Mouse (Mus musculus) mature B cell (primary cell): Measurements from ENCODE around the gene Zfp536.
"Not testable (repeated sequence)": the region's sequence is repeated elsewhere in the genome, so short reads cannot be mapped to it uniquely, and the experiment has no call there.

Source experiments
- in situ Hi-C: fragments of 300-500 bp; cut with MboI; formaldehyde crosslinking; loops from 2 replicates; pipeline ENCODE4 v1.14.3; 2019

Zfp536 gene

DNA sequence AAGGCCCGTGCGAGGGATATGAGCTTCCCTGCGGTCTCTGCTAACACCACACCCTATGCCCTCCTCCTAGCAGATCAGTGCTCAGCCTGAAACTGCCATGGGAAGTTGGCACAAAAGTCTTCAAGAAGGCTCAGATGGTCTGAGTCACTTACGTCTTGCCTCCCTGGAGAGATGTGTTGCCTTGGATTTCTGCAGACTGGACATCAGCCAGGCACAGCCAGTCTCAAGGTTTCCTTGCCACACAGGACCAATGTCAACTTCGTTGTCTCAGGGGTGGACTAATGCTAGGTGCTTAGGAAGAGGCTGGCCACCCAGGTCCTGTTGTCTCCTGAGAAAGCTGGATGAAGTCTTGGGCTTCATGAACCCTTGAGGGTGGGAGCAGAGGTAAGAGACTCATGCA, 14.6 kb downstream of the Zfp536 start:
- in situ Hi-C loops = no loop called here

DNA sequence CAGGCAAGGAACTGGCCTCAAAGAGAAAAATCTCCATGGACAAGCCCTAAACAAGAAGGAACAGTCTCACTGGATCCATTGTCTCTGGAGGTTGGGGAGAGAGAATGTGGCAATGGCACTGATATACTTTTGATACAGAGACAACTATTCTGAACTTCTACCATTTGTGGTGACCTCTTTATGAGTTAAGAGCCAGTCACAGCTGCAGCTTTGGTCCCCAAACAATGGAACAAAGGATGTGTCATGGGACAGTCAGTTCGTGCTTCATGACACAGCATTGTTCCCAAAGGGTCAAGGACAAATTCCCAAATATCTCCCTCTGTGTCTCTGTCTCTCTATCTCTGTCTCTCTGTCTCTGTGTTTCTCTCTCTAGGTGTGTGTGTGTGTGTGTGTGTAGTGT, 20.4 kb downstream of the Zfp536 start:
- in situ Hi-C loops = no loop called here

DNA sequence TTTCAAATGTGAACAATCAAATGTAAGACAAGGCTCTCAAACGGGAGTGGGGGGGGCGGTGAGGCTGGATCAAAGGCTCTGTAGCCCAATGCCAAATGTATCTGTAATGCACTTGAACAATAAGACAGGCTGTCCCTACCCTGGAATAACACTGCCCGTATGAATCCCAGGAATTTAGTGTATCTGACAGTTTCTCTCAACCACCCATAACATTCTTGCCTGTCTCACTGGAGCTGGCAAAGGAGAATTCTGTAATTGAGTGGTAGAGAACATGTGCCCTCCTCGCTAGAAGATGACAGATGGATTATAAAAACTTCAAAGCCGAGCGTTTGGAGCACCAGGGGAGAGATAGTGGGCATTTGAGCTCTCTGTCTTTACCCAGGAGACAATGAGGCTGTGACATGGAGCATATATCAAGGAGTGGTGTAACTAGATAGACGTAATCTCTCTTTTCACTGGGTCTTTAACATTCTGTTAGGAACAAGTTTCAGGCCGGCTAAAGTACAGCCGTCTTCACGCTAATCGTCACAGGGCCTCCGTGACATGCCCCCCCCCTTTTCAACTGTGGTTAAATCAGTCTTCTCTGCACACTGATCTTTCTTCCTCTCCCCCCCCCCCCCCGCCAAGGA, 27.2 kb downstream of the Zfp536 start:
- in situ Hi-C loops = no loop called here

DNA sequence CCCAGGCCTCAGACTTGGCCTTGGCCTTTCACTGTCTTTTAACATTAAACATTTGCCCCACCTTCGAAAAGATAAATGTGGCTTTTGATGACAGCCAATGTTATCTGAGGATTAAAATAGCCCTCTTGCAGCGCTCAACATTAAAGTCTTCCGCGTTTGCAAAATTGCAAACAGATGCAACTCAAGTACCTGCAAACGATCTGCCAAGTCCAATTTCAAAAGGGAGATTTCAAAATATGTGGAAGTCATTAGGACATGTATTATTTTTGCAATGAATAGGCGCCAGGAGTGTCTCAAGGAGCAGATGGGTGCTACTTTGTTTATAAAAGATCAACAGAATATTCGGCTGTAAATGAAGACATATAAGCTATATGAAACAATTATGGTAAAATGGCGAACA, 30.1 kb downstream of the Zfp536 start:
- in situ Hi-C loops = no loop called here

DNA sequence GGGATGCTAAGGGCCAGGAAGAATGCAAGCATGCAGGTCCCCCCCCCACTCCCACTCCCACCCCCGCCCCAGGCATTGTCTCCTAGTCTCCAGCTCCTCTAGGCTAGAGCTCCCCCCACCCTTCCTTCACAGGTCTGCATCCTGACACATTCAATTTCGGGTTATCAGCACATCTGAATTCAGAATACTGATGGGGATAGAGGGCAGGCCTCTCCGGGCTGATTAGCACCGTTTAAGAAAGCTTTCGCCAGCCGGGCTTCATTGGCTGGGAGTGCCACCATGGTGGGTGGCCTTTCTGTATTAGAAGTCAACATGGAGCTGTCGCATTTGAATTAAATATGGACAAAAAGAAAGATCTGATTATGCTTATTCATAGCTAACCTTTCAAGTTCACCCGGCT, 36.2 kb downstream of the Zfp536 start:
- in situ Hi-C loops = no loop called here

DNA sequence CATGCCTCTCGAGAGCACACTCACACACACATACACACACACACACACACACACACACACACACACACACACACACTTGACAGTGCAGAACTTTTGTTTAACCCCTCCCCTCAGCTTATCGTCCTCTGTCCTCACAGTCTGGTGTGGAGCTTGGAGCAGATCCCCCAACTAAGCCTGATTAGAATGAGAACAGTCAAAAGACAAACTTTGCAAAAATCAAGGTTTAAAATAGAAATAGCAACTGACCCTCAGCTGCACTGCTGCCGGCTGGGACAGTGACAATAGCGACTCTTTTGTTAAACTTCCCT, 37.1 kb downstream of the Zfp536 start:
- in situ Hi-C loops = no loop called here

DNA sequence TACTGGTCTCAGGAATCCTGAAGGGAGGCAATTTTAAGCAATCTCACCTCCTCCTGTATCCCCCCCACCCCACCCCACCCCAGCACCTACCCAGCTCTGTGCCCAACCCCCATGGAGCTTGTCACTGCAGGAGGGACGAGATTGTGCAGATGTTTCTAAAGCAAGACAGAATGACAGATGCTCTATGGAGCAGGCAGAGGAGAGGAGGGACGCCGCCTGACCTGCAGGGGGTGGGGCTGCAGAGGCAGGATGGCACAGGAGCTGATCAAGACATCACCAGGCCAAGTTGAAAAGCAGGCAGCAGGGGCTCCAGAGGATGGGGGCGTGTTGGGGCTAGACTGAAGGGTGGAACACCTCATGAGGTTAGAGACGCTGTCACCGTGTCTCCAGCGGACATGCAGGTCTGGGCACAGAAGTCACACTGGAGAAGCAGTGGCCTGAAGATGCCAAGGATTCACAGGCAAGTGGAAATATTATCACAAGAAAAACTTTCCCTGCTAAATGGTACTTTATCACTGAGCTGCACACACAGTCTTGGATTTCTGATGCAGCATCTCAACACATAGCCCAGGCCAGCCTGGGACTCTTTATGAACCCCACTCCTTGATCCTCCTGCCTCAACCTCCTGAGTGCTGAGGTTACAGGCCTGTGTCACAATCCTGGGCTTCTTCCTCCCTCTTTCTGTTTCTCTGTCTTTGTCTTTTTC, 37.6 kb downstream of the Zfp536 start:
- in situ Hi-C loops = no loop called here

DNA sequence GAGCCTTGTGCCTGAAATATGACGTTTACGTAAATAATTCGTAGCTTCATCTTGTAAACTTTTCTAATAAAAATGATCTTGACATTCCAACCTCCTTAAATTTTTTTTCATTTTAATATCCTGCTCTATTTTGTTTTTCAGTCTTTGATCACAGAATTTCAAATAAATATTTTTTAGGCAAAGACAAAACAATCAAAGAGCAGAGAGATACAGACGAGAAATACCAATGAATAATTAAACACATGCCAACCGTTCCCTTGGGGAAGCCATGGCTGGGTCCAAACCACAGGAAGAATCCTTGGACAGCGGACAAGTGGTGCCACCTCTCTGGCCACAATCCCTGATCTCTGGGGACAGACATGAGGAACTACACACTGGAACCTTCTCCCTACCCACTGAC, 38.3 kb downstream of the Zfp536 start:
- in situ Hi-C loops = no loop called here

DNA sequence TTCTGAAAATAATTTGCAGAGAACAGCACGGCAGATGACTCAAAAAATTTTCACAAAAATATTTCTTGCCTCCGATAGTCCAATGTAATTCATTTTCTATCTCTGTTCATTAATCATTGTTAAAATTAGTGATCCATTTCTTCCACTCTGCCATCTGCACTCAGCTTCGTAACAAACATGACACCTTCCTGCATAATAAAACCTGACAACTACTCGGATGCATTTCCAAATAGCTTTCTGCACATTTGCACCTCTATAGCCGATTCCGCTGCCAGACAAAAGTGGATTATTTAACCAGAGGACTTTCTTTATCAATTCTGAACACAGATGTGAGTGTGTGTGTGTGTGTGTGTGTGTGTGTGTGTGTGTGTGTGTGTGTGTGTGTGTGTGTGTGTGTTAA, 38.9 kb downstream of the Zfp536 start:
- in situ Hi-C loops = no loop called here

DNA sequence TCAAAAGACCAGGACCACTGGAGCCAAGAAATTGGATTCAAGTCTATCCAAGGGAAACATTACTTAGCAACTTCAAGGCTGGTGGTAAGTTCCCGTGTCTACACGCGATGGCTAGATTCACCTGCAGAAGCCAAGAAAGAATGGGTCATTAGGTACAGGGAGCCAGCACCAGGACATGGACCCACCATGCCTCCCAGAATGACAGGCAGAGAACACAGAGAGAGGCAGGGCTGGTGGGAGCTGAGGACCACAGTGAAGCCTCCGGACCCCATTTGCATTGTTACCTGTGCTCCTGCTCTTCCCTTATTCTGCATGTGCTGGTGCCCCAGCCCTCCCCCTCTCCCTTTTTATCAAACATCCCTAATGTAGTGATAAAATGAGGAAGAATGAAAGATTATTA, 39.4 kb downstream of the Zfp536 start:
- in situ Hi-C loops = no loop called here

DNA sequence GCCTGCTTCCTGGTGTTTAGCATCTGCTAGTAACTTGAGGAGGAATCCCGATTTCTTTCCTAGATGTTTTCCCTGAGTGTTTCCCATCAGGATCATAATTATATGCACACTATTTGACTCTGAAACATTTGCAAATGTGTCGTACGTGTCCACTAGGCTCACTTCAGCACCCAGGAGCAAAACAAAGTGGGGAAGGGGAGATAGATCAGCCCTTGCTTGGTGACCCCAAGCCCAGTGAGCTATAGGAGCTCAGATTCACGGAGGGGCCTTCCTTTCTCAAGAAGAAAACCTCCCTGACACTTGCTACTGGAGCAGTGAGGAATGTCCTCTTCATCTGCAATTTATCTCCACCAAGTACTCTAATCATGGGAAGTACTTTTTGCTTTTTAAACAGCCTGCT, 40.7 kb downstream of the Zfp536 start:
- in situ Hi-C loops = no loop called here

DNA sequence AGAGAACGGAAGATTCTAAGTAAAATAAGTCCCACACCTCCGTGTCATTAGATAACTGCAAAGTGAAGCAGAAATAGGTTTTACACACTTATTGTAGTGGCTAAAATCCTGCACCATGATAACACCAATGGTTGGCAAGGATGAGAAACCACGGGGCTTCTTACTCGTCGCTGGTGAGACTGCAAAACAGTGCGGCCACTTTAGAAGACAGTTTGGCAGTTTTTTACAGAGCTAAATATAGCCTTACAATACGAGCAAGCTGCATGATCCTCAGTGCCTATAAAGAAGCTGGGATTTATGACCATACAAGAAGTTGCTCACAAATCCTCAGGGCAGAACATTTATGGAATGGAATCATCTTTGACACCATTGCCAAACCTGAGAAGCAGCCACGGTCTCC, 45.7 kb downstream of the Zfp536 start:
- in situ Hi-C loops = no loop called here

DNA sequence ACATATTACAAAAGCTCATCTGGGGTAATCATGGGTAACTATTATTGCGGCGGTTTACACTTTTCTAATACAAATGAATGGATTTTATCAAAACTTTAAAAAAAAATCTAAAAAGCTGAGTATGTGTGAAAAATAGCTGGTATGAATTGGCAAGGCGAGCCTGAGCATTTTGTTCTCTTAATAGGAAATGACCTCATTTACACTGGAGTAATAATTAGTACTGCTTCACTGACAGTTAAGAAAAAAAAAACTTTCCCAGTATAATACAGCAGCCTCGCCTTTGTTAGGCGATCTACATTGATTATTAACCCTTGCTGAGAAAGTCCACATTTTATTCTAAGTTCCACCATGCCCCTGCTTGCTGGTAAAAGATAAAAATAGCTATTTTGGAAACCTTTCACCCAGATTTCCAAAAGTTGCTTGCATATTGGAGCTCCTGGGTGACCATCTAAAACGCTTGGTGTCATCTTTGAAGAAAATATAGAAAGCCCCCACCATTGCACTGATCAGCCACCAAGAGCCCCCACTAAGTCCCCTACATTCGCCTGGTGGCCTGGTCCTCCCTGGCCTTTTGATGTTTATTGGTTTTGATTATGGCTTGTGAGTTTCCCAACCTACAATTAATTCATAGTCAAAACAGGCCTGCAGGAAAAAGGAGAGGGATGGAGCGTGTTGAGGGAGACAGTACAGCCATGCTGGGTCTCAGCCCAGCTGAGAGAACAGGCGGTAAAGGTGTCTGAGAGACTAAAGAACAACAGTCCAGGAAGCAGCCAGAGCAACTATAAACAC, 49.2 kb downstream of the Zfp536 start:
- in situ Hi-C loops = no loop called here

DNA sequence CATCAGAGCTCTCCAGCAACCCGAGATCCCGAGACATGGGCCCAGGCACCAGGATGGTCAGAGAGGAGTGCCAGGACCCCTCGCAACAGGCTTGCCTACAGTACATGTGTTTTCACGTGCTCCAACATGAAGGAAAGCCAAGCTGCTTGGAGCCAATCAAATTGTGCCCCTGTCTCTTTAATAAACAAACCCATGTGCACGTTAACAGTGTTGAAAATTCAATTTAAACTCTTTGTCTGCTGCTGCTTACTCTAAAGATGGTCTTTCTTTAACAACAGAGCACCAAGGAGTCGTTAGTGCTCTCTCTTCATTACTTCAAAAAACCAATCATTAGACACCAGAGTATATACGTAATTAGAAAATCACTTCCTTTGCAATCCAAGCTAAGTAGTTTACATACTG, 50.2 kb downstream of the Zfp536 start:
- in situ Hi-C loops = no loop called here

DNA sequence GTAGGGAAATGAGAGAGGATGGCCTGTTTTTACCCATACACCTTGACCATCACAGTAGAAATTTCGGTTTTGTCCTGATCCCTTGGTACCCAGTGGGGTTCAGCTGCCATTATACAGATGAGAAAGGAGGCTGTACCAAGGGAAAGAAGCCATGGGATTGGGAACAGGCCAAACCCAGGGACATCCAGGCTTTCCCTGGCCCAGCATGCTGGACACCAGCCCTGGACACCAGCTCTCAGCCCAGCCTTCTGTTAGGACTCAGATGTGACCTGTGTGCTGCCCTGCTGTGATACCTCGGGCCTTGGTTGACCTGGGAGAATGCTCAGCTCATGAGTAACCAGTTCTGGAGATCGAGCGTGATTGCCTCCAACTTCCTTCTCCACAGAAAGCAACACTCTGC, 51.8 kb downstream of the Zfp536 start:
- in situ Hi-C loops = no loop called here

DNA sequence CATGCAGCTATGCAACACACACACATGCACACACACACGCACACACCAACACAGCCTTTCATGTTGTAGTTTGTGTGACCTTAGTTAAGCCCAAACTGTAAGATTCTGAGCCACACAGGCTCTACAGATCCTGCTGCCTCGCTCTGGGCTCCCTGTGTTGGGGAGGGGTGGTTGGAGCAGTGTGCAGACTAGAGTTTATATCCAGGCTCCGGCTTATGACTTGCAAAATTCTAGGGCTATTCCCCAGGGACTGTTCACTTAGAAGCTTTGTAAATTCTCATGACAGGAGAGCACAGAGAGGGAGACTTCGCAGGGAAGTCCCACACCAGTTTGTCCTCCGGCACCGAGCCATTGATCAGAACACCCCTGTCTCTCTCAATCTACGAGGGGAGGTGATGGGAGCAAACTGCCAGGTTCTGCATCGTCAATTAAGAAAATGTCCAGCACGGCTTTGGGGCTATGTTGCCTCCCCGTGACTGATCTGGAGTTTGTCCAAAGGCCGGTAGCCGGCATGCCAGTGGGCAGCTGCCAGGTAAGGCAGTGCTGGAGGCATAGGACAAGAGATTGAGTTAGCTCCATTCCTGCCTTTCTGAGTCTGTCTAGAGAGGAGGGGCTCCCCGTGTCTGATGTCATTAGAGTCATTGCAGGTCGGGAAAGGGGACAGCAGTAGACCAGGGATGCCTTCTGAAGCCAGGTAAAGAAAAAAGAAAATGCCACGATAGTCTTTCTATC, 54.6 kb downstream of the Zfp536 start:
- in situ Hi-C loops = no loop called here

DNA sequence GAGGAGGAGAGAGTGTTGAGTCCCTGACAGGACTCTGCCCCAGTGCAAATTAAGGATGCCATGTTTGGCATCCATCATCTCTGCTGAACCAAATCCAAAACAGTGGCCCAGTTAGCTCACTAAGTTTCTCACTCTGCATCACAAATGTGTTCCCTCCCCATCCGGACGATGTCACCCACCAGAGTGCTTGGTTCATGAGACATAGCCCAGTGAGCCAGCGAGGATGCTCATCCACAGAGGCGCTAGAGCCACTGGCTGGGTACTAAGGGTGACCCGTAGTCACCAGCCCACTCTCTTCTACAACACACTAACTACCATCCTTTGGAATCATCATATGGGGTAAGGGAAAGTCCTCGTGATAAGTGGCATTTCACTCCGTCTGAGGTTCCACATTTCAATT, 56.4 kb downstream of the Zfp536 start:
- in situ Hi-C loops = no loop called here

DNA sequence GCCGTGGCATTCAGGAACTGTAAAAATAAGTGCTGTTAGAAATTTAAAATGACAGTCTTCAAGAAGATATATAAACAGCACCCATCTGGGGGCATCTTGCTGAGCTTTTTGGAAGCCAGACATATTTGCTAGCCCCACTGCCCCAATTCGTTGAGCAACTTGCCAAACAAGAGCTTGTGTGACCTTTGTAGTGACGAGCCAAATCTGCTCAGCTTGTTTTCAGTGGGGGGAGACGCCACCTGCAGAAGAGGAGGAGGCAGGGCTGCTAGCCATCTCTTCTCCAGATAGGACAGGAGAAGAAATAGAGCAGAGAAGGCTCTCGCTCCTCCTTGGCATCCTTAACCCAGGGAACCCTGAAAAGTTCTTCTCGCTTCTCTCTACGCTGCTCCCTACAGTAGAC, 56.8 kb downstream of the Zfp536 start:
- in situ Hi-C loops = no loop called here

DNA sequence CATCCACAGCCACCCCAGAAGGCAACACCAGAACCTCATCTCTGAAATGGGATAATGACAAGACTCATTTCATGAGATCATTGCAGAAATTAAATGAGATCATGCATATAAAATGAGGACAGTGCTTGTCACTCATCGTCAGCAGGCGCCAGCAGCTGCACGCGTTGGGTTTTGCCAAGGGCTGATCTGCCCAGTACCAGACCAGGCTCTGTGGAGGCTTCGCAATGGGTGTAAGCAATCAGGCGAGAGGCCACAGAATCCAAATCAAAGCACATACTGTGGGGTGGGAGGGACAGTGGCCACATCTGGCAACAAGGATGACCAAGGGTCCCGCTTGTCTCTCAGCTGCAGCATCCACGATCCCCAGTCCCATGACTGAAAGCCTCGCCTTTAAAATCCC, 69.0 kb downstream of the Zfp536 start:
- in situ Hi-C loops = no loop called here

DNA sequence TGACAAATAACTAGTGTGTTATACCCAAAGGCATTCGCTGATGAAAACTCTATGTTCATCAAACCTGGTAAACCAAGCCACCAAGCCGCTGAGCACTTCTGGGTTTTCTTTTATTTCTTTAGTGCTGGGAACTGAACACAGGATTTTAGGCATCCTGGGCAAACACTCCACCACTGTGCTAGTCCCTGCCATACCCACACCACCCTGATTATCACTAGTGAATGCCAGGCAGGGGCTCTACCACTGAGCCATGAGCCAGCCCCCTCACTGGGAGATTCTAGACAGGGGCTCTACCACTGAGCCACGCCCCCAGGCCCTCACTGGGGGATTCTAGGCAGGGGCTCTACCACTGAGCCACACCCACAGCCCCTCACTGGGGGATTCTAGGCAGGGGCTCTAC, 76.1 kb downstream of the Zfp536 start:
- in situ Hi-C loops = not testable (repeated sequence)

DNA sequence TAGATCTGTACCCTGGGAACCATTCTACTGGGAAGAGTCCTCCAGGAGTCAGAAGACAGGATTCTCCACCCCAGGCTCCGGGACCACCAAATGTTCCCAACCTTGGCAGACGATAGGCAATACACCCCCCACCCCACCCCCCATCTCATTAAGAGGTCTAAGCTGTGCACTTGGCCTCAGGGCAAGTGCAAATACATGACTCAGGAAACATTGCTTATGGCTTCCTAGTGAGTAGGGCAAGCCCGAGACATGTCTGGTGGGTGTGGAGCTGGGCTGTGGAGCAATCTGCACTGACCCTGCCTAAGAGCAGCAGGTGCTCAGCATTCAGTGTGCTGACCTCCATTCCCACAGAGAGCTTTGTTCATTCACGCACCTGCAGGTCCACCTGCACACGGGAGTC, 78.4 kb downstream of the Zfp536 start:
- in situ Hi-C loops = no loop called here

DNA sequence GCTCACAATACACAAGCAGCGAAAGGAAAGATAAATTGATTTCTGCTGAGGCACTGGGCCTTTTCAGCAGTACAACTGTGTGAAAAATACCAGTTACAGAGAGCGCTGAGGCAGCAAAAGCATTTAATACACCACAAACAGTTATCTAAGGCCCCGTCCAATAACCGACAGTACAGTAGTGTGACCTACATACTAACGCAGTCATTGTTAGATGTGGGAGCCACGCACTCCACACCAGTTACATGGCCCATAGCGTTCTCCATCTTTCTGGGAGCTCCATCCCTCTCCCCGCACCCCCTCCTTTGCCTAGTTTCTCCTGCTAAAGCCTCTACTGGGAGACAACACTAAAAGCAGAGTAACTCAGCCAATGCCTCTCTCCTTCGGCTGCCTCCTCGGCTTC, 82.8 kb downstream of the Zfp536 start:
- in situ Hi-C loops = no loop called here
